Mouse (Mus musculus): Measurements from ENCODE around the gene Vapa. TPM values are rescaled to one million over a fixed set of nuclear protein-coding genes. Genes with fewer than 3 reads are reported as not detected.
"Not testable (repeated sequence)": the region's sequence is repeated elsewhere in the genome, so short reads cannot be mapped to it uniquely, and the experiment has no call there.

The Vapa gene
- polyA plus RNA-seq, 1 experiment from 2014 or later: 167 TPM

GRCm38 (mm10) chr17:65558788-65559187 is 54.6 kb downstream of the Vapa start:
- no peak for ATAC-seq (replicated peaks; ENCODE audit: low FRiP score)
- 73% methylated on average over 9 of the region's 9 CpGs for WGBS
- no peak overlapping the region for H3K27ac ChIP-seq
- H3K9ac ChIP-seq: no peak overlapping the region
- H3K36me3 ChIP-seq: no peaks in the 10 kb centered on the region
- H3K9me3 ChIP-seq (replicated peaks): no peaks in the 10 kb centered on the region
- H3K4me2 ChIP-seq: no peak overlapping the region
- no peak overlapping the region for H3K4me3 ChIP-seq (replicated peaks)
- H3K27me3 ChIP-seq: no peaks in the 10 kb centered on the region
- H3K4me1 ChIP-seq: 0 out of 2 replicates have a peak, but pooled peaks cover 3% of the 10 kb centered on the region

- H3K9me3 ChIP-seq (replicated peaks): no peaks in the 10 kb centered on the region
- ATAC-seq (replicated peaks; ENCODE audit: low FRiP score): no peak; the same call in 1 of the 2 replicates
- no peaks in the 10 kb centered on the region for H3K27me3 ChIP-seq
- H3K36me3 ChIP-seq: no peaks in the 10 kb centered on the region
- H3K4me2 ChIP-seq: no peak overlapping the region
- no peak overlapping the region for H3K4me3 ChIP-seq (replicated peaks)
- H3K9ac ChIP-seq: no peak overlapping the region
- no peak overlapping the region for H3K27ac ChIP-seq
- 43% methylated on average over 9 of the region's 9 CpGs for WGBS
- 0 out of 2 replicates have a peak, but pooled peaks cover 3% of the 10 kb centered on the region for H3K4me1 ChIP-seq
Observed at GRCm38 (mm10) chr17:65558217-65558616, 55.1 kb downstream of the Vapa start.

- no peaks in the 10 kb centered on the region for H3K36me3 ChIP-seq
- H3K4me2 ChIP-seq: no peak overlapping the region
- no peaks in the 10 kb centered on the region for H3K9me3 ChIP-seq (replicated peaks)
- WGBS: 54% methylated on average over 6 of the region's 6 CpGs
- no peaks in the 10 kb centered on the region for H3K27me3 ChIP-seq
- no peak overlapping the region for H3K9ac ChIP-seq
- no peak for ATAC-seq (replicated peaks; ENCODE audit: low FRiP score)
- H3K4me3 ChIP-seq (replicated peaks): no peak overlapping the region
- H3K27ac ChIP-seq: no peak overlapping the region
- no peaks in the 10 kb centered on the region for H3K4me1 ChIP-seq
Observed at GRCm38 (mm10) chr17:65557212-65557611, 56.1 kb downstream of the Vapa start.

- 59% methylated on average over 10 of the region's 10 CpGs for WGBS
Observed at GRCm38 (mm10) chr17:65556798-65557197, 56.6 kb downstream of the Vapa start.

GRCm38 (mm10) chr17:65552426-65552997 is 60.8 kb downstream of the Vapa start:
- Histone ChIP-seq H3K9me3 (replicated peaks) (no peaks in the 10 kb centered on the region), H3K36me3 (no peaks in the 10 kb centered on the region), H3K9ac (no peak overlapping the region), H3K27me3 (no peaks in the 10 kb centered on the region), H3K4me1 (0 out of 2 replicates have a peak, but pooled peaks cover 4% of the 10 kb centered on the region), H3K27ac (no peak overlapping the region), H3K4me3 (replicated peaks) (no peak overlapping the region), H3K4me2 (no peak overlapping the region)
- 76% methylated on average over 12 of the region's 12 CpGs for WGBS
- ATAC-seq (replicated peaks; ENCODE audit: low FRiP score): no peak

More at GRCm38 (mm10) chr17:65556798-65557197, 56.6 kb downstream of the Vapa start:
- Histone ChIP-seq H3K9me3 (replicated peaks) (no peaks in the 10 kb centered on the region), H3K4me1 (no peaks in the 10 kb centered on the region), H3K4me3 (replicated peaks) (no peak overlapping the region), H3K4me2 (no peak overlapping the region), H3K27me3 (no peaks in the 10 kb centered on the region), H3K27ac (no peak overlapping the region), H3K36me3 (no peaks in the 10 kb centered on the region), H3K9ac (no peak overlapping the region)
- no peak for ATAC-seq (replicated peaks; ENCODE audit: low FRiP score)

- H3K36me3 ChIP-seq: no peaks in the 10 kb centered on the region
- no peaks in the 10 kb centered on the region for H3K9me3 ChIP-seq (replicated peaks)
- no peak for ATAC-seq (replicated peaks; ENCODE audit: low FRiP score)
- WGBS: 84% methylated on average over 4 of the region's 4 CpGs
- no peak overlapping the region for H3K27ac ChIP-seq
- no peaks in the 10 kb centered on the region for H3K27me3 ChIP-seq
- H3K4me1 ChIP-seq: 0 out of 2 replicates have a peak, but pooled peaks cover 4% of the 10 kb centered on the region
- no peak overlapping the region for H3K4me3 ChIP-seq (replicated peaks)
- no peak overlapping the region for H3K9ac ChIP-seq
- no peak overlapping the region for H3K4me2 ChIP-seq
Observed at GRCm38 (mm10) chr17:65550357-65550756, 63.0 kb downstream of the Vapa start.

- WGBS: 71% methylated on average over 18 of the region's 18 CpGs
- H3K4me2 ChIP-seq: no peak overlapping the region
- H3K9ac ChIP-seq: no peak overlapping the region
- no peak overlapping the region for H3K27ac ChIP-seq
- H3K36me3 ChIP-seq: no peaks in the 10 kb centered on the region
- no peaks in the 10 kb centered on the region for H3K9me3 ChIP-seq (replicated peaks)
- no peak overlapping the region for H3K4me3 ChIP-seq (replicated peaks)
- 0 out of 2 replicates have a peak, but pooled peaks cover 4% of the 10 kb centered on the region for H3K4me1 ChIP-seq
- H3K27me3 ChIP-seq: no peaks in the 10 kb centered on the region
- no peak for ATAC-seq (replicated peaks; ENCODE audit: low FRiP score)
Observed at GRCm38 (mm10) chr17:65548698-65549365, 64.5 kb downstream of the Vapa start.

- H3K27ac ChIP-seq; H3K9ac ChIP-seq; H3K27me3 ChIP-seq; ATAC-seq (replicated peaks; ENCODE audit: low FRiP score); H3K36me3 ChIP-seq; H3K4me3 ChIP-seq (replicated peaks); H3K4me1 ChIP-seq; H3K9me3 ChIP-seq (replicated peaks); H3K4me2 ChIP-seq: not testable (repeated sequence)
- 94% methylated on average over 4 of the region's 4 CpGs for WGBS
Observed at GRCm38 (mm10) chr17:65546221-65546620, 67.1 kb downstream of the Vapa start.

- no peaks in the 10 kb centered on the region for H3K9me3 ChIP-seq (replicated peaks)
- H3K4me1 ChIP-seq: peaks cover 7% of the 10 kb centered on the region; the same call in 1 of the 2 replicates
- H3K4me3 ChIP-seq (replicated peaks): peak within 1 kb of the TSS; percentile 36
- no peak within 1 kb of the TSS for H3K27ac ChIP-seq
- H3K4me2 ChIP-seq: peak within 1 kb of the TSS; percentile 63
- H3K36me3 ChIP-seq: no peaks in the 10 kb centered on the region
- H3K9ac ChIP-seq: no peak within 1 kb of the TSS
- 20% methylated on average over 26 of the region's 26 CpGs for whole genome bisulfite sequencing
- ATAC-seq (replicated peaks; ENCODE audit: low FRiP score): peak; percentile 70
- no peaks in the 10 kb centered on the region for H3K27me3 ChIP-seq
Observed at GRCm38 (mm10) chr17:65540441-65541272, 72.7 kb downstream of the Vapa start, which contains the start of gene Tmem232. Gene Tmem232 (minus strand): TSS chr17:65540782.

GRCm38 (mm10) chr17:65536156-65536555 is 77.2 kb downstream of the Vapa start:
- H3K4me2 ChIP-seq: no peak overlapping the region
- H3K36me3 ChIP-seq: no peaks in the 10 kb centered on the region
- 32% methylated on average over 3 of the region's 3 CpGs for WGBS
- peaks cover 7% of the 10 kb centered on the region; the same call in 1 of the 2 replicates for H3K4me1 ChIP-seq
- no peaks in the 10 kb centered on the region for H3K27me3 ChIP-seq
- H3K27ac ChIP-seq: no peak overlapping the region
- H3K9me3 ChIP-seq (replicated peaks): no peaks in the 10 kb centered on the region
- no peak for ATAC-seq (replicated peaks; ENCODE audit: low FRiP score)
- H3K4me3 ChIP-seq (replicated peaks): no peak overlapping the region
- no peak overlapping the region for H3K9ac ChIP-seq

- H3K4me1 ChIP-seq; H3K36me3 ChIP-seq; H3K9ac ChIP-seq; H3K27me3 ChIP-seq; H3K27ac ChIP-seq; H3K4me2 ChIP-seq; H3K4me3 ChIP-seq (replicated peaks); ATAC-seq (replicated peaks; ENCODE audit: low FRiP score); H3K9me3 ChIP-seq (replicated peaks): not testable (repeated sequence)
Observed at GRCm38 (mm10) chr17:65532381-65532780, 81.0 kb downstream of the Vapa start.
